Mouse (Mus musculus) cortical plate, adult 2 months (tissue): ENCODE measurements around the gene Gtpbp10. TPM values are rescaled to one million over a fixed set of nuclear protein-coding genes. Genes with fewer than 3 reads are reported as not detected.

Experiments used
- H3K27ac ChIP-seq: fragments of 200-500 bp; 2 replicates; pipeline ENCODE4 v1.5.1; 2012; ENCODE audit warnings: low read length, control low read depth, inconsistent platforms; ENCODE audit not compliant: insufficient read depth
- H3K4me1 ChIP-seq: fragments of 200-500 bp; 2 replicates; pipeline ENCODE4 v1.6.1; 2011; ENCODE audit warnings: low read length; ENCODE audit not compliant: control insufficient read depth, insufficient read depth
- H3K4me3 ChIP-seq: fragments of 200-500 bp; 2 replicates; pipeline ENCODE4 v1.5.1; 2011; ENCODE audit warnings: mild to moderate bottlenecking, low read length, control low read depth; ENCODE audit not compliant: insufficient read depth
- CTCF ChIP-seq: fragments of 200-500 bp; IDR thresholded peaks from 2 replicates; pipeline ENCODE4 v1.5.1; 2011; ENCODE audit warnings: mild to moderate bottlenecking, control low read depth, low read length; ENCODE audit not compliant: insufficient read depth; ENCODE audit errors: extremely low read depth
- POLR2A ChIP-seq: fragments of 200-500 bp; IDR thresholded peaks from 2 replicates; pipeline ENCODE4 v1.6.1; 2011; ENCODE audit warnings: mild to moderate bottlenecking, low read length, control low read depth; ENCODE audit not compliant: insufficient read depth; ENCODE audit errors: extremely low read depth
- polyA plus RNA-seq: library from polyadenylated mRNA; depleted of rRNA; stranded (reverse); fragments of >200 nt; gene quantifications from 2 replicates; pipeline ENCODE4 v1.2.3, GENCODE M21; 2012; rRNA removed

Gtpbp10 gene
- polyA plus RNA-seq, 1 experiment: 8.2 TPM

GRCm38 (mm10) chr5:5504456-5504855 lies 54.9 kb downstream of the Gtpbp10 start:
- TF ChIP-seq POLR2A: no peak
- no peak for TF ChIP-seq CTCF
- H3K4me3 ChIP-seq: no peak overlapping the region
- no peak overlapping the region for H3K27ac ChIP-seq
- H3K4me1 ChIP-seq: peaks cover 3% of the 10 kb centered on the region; the same call in 1 of the 2 replicates

GRCm38 (mm10) chr5:5503381-5503780 lies 56.0 kb downstream of the Gtpbp10 start:
- no peak for TF ChIP-seq CTCF
- no peak for TF ChIP-seq POLR2A
- H3K4me1 ChIP-seq: 0 out of 2 replicates have a peak, but pooled peaks cover 3% of the 10 kb centered on the region
- no peak overlapping the region for H3K27ac ChIP-seq
- H3K4me3 ChIP-seq: no peak overlapping the region

GRCm38 (mm10) chr5:5501583-5501982 lies 57.8 kb downstream of the Gtpbp10 start:
- Histone ChIP-seq H3K4me3 (no peak overlapping the region), H3K27ac (no peak overlapping the region), H3K4me1 (no peaks in the 10 kb centered on the region)
- no peak for TF ChIP-seq POLR2A
- TF ChIP-seq CTCF: no peak

GRCm38 (mm10) chr5:5496393-5496792 lies 62.9 kb downstream of the Gtpbp10 start:
- no peak for TF ChIP-seq POLR2A
- TF ChIP-seq CTCF: no peak
- no peak overlapping the region for H3K27ac ChIP-seq
- H3K4me1 ChIP-seq: no peaks in the 10 kb centered on the region
- no peak overlapping the region for H3K4me3 ChIP-seq

- TF ChIP-seq CTCF: no peak
- no peaks in the 10 kb centered on the region for H3K4me1 ChIP-seq
- no peak overlapping the region for H3K27ac ChIP-seq
- H3K4me3 ChIP-seq: no peak overlapping the region
Measured at GRCm38 (mm10) chr5:5495042-5495441, 64.3 kb downstream of the Gtpbp10 start.

- no peak overlapping the region for H3K4me3 ChIP-seq
- TF ChIP-seq CTCF: peak; percentile 76
- TF ChIP-seq POLR2A: no peak
- no peaks in the 10 kb centered on the region for H3K4me1 ChIP-seq
- no peak overlapping the region for H3K27ac ChIP-seq
Measured at GRCm38 (mm10) chr5:5494269-5495005, 64.9 kb downstream of the Gtpbp10 start.

- H3K27ac ChIP-seq: no peak overlapping the region
- H3K4me1 ChIP-seq: no peaks in the 10 kb centered on the region
- TF ChIP-seq POLR2A (no peak), CTCF (no peak)
- H3K4me3 ChIP-seq: no peak overlapping the region
Measured at GRCm38 (mm10) chr5:5492163-5492562, 67.2 kb downstream of the Gtpbp10 start.

Other genes starting within 250 kb of the Gtpbp10 start
- 82.5 and 89.5 TPM in 2 replicates for gene Cdk14, start 139.2 kb downstream of the Gtpbp10 start, polyA plus RNA-seq
- 0.19 and 0.32 TPM in 2 replicates for gene 1700015F17Rik, start 80.4 kb downstream of the Gtpbp10 start, polyA plus RNA-seq
- 38.0 and 38.1 TPM in 2 replicates for gene Cldn12, start 44.6 kb downstream of the Gtpbp10 start, polyA plus RNA-seq
- 0.30 and 0.35 TPM in 2 replicates for gene Gm8773, start 14.3 kb upstream of the Gtpbp10 start, polyA plus RNA-seq
- 15.6 and 16.8 TPM in 2 replicates for gene Cfap69, start 104.7 kb upstream of the Gtpbp10 start, polyA plus RNA-seq
- gene Steap2, start 135.0 kb upstream of the Gtpbp10 start, polyA plus RNA-seq: 4.8 and 5.0 TPM in 2 replicates
- 0.26 and 0.31 TPM in 2 replicates for gene Steap1, start 189.8 kb upstream of the Gtpbp10 start, polyA plus RNA-seq